Mouse (Mus musculus) heart, postnatal 36 days (tissue): ENCODE data around the gene Sept12. TPM values are rescaled to one million over a fixed set of nuclear protein-coding genes. Genes with fewer than 3 reads are reported as not detected.

Experiments
- DNase-seq, 2 experiments: peaks; one replicate each; pipeline ENCODE4 v3.0.0; 2021 to 2022
- intact Hi-C: fragments of 180-260 bp; cut with DNase I; formaldehyde crosslinking; loops from one replicate; pipeline ENCODE4 v1.15.1; 2025
- total RNA-seq, 2 experiments: library from RNA; stranded (reverse); gene quantifications; 2 replicates each; pipeline ENCODE4 v1.2.3; 2021

Sept12 gene
- total RNA-seq: not detected

DNA sequence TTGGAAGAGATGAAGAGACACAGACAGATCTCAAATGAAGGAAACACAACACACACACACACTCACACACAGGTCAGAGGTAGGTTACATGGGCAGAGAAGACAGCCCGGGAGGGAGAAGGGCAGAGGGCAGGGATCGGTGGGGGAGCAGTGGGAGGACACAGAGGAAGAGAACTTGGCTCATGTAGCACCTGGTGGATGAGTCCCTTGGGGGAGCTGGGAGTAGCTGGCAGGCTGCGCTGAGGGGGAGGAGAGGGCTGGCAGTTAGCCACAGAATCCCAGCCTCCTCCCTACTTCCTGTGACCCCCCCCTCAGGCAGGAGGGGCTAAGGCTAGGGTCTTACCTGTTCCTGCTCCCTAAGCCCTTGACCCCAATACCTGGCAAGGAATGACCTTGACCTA is at the start of gene Sept12:
Gene Sept12 (minus strand): TSS at position 300 of the 400 bp plus-strand sequence.
- intact Hi-C loops: no loop called here
- peak in 1 of 2 experiments; percentile 20 for DNase-seq

DNA sequence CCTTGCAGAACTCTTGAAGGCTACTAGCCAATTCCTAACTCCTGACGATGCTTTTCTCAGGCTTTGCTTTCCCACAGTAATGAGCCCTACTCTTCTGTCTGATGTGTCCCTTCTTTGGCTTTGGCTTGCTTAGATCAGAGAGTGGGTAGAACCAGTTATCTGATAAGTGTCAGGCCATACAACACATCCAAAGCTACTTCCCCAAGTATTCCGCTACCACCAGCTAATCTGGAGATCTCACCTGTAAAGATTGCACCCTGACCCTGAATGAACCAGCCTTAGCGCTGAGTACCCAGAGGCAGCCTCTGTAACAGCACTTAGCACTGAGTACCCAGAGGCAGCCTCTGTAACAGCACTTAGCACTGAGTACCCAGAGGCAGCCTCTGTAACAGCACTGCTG is 47.7 kb upstream of the Sept12 start:
- intact Hi-C loops: loop anchor here (5.0 kb wide), 1 partner anchor 158 kb away; the partner anchor contains the start of gene Mgrn1

DNA sequence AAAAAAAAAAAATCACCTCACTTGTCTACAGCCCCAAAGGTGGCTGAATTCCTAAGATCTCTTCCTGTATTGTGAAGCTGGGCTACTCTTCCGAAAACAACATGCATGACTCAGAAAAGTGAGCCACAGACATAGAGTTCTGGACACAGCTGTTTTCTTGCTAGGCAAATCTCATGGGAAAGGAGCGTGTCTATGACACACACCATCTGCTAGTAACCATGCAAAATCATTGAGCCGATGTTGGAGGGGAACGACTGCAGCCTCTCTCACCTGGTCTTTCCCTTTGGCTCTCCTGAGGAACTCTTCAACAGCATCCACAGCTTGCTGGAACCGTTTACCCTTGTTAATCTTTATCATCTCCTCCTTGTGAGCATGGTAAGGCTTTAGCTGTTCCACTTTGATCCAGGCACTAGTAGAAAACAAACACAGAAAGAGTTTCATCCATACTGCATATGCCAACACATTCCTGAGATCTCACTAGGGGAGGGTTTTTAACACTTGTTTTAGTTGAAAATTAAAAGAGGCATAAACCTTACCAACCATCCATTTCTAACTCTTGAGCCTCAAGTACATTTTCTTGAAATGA is 39.1 kb upstream of the Sept12 start:
- intact Hi-C loops: no loop called here
- peak; percentile 24 to 37 for DNase-seq

More for the DNA sequence above, 47.7 kb upstream of the Sept12 start:
- no peak for DNase-seq

DNA sequence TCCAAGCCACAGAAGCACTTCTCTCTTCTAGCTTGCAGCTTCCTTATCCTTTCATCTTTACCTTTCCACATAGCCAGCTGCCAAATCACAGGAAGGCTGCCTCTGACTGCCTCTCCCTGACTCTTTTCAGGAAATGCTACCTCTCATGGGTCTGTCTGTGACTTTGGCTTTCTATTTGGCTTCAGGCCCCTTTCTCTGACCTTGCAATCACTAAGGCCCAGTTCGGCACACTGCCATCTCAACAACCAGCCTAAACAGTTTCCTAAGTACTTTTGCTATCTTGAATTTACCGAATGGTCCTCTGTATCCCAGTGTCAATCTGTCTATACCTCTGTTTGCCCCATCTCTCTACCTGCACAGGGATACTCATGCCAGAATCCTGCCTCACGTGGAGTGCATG is 37.9 kb upstream of the Sept12 start:
- DNase-seq: no peak
- intact Hi-C loops: no loop called here

DNA sequence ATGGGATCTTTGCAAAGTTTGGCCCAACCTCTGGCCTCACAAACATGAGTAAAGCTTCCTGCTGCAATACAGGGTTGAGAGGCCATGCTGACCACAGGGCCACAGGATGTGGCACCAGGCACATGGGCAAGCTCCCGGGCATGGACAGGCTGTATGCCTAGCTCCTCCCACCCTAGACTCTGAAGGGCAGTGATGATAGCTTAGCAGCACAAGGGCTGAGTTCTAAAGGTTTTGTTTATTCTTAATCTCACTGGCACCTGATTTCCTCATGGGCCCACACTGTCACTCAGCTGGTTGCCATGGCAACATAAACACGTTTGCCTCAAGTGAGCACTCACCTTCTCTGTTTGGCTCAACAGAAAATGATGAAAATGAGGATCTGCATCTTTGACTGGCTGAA is 32.2 kb upstream of the Sept12 start:
- intact Hi-C loops: no loop called here
- no peak for DNase-seq

DNA sequence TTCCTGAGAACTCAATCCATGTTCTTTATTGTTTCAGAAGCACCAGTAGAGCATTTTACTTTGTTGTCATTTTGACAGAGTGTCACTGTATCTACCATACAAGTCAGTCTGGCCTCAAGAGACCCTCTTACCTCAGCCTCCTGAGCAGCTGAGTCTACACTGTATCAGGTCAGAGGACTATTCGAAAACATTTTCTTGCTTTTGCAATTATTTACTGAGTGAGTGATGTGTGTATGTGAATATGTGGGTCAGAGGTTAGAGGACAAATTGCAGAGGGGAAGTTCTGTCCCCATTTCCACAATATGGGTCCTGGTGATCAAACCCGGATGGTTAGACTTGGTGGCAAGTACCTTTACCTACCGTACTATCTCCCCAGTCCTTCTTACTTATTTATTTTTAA is 26.4 kb upstream of the Sept12 start:
- no peak for DNase-seq
- intact Hi-C loops: no loop called here

DNA sequence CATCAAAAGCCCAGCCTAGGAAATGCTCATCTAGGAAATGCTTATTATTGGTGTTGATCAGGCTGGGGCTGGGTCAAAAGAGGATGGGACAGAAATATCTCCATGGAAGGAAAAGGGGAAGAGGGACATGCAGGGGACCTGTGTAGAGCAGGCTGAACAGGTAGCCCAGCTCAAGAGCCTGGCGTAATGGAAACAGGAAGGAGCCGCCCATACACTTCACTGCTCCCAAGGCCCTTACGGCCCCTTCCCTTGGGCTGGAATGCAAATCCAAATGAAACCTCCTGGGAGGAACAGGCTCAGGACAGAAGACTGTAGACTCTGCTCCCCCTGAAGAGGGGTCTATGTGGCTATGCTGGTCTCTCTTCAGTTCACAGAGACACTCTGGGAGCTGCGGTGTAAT is 16.9 kb upstream of the Sept12 start:
- intact Hi-C loops: loop anchor here (2.0 kb wide), 2 partner anchors 32 to 50 kb away; partner anchors contain the start of gene Anks3
- no peak for DNase-seq

DNA sequence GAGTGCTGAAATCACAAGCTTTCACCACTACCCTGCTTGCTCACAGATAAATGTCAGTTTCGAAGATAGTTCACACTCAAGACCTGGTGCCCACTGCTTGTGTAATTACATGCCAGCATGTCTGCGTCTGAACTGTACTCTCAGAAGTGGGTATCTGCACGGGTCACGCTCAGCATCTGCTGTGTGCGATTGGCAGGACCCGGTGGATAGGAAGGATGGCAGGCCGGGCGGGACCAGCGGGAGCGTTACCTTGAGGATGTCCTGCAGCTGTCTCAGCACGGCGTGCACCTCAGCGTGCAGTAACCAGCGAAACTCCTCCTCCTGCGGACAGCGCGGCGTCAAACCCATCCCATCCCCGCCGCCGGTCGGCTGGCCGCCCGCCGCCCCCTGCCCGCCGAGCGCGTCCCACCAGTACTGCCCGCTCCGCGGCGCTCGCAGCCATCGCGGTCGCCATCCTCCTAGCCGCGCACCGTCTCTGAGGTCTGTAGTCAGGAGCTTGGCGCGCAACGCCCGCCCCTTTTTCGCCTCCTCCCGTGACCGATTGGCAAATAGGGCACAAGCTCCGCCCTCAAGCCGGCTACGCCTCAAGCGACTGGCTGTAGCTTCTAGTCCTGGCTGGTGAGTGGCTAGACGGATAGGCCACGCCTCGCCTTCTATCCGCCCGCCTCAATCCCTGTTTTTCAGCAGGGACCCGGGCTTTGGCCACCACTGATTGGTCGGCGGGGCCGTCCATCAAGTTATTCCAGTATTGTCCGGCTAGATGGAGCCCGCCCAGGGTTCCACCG is 15.6 kb upstream of the Sept12 start, which contains the start of gene Rogdi:
Gene Rogdi (minus strand): TSS at position 500 of the 785 bp plus-strand sequence.
- peak; percentile 94 to 96 for DNase-seq
- intact Hi-C loops: no loop called here

DNA sequence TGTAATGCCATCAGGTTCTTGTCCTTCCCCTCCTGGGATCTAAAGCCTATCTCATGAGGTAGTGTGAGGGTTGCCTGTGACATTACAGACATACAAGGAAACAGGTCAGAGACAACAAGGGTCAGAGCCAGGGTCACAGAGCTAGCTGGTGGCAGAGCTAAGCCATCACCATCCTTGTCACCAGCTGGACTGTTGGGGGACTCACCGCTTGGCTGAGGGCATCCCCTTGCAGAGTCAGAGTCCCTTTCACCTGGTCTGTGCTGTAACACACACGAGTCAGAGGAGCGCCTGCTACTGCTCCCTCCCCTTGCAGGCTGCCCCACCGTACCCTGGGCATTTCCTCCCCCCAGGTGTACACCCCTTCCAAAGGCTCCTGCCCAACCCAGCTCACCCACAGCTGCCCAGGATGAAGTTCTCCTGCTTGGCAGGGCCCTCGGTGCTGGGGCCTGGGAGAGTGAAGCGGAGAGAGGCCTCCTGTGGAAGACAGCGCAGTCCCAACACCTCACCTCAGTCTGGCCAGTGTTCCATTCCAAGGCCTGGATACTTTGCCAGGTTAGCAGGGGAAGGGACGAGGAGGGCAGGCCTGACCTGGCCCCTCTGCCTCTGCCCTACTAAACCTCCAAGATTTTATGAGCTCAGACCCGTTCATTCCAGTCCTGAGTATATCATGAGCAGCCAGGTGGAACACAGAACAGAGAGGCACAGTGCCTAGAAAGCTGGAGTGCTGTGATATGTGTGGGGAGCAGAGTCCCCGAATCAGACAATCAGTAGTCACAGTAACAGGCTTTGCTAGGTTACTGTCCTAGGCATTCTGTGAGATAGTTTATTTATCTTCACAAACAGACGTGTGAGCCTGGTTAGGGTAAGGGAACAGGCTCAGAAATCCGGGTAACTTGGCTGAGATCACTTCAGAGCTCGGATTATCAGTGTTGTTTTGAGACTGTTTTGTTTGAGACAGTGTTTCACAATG is 14.7 kb upstream of the Sept12 start:
- intact Hi-C loops: no loop called here

DNA sequence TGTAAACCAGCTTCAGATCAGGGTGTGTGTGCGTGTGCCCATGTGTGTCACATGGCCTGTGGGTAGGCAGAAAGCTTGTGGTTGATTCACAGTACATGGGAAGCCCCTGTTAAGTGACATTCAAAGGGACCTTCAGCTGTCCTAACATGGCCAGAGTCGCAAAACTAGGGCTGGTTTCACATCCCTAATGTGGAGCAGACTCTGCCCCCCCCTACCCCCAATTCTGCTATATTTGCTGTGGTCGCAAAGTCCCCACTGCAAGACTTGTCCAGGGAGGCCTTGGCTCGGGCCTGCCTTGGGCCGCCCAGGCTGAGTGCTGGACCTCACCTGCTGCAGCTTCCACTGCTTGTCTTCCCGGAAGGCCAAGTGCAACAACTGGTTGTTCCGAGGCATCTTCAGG is 13.6 kb upstream of the Sept12 start:
- intact Hi-C loops: no loop called here
- DNase-seq: no peak

More for the DNA sequence above, 14.7 kb upstream of the Sept12 start:
- no peak for DNase-seq

DNA sequence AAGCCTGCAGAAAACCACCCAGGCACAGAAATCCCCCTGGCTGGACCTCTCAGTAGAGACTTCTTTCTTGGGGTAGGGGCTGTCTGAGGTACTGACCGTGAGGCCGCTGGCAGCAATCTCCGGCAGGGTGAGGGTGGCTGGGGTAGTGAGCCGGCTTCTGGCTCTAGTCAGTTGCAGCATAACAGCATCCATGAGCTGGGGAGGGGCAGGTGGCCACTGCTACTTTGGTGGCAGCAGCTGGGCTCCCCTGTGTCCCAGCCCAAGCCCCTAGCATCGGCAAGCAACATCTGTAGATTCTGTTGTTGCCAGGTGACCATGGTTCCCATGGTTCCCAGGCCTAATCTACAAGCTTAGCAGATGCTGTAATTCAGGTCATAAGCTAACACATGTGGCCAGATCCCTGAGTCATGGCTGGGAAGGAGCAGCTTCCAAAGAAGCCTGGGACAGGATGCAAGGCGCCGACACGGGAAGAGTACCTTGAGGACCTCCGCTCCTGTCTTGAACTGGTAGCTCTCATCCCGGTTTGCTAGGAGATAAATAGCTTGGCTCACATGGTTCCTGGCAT is 12.8 kb upstream of the Sept12 start:
- intact Hi-C loops: no loop called here
- no peak for DNase-seq

DNA sequence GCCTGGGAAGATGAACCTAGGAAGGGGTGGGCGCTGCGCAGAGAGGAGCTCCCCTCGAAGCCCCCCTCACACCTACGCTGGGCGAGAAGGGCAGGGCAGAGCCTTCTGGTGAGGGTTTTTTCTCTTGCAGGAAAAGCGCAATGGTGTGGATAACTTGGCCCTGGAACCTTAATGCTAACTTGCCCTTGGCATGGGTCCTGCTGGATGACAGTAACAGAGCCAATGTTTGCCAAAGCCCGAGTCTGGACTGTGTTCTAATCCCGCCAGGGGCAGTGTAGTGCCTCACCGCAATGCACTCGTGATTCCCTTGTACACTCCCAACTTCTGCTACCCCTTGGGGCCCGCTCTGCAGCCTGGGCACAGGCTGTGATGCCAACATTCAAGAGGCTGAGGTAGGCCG is 10.4 kb upstream of the Sept12 start:
- no peak for DNase-seq
- intact Hi-C loops: no loop called here

DNA sequence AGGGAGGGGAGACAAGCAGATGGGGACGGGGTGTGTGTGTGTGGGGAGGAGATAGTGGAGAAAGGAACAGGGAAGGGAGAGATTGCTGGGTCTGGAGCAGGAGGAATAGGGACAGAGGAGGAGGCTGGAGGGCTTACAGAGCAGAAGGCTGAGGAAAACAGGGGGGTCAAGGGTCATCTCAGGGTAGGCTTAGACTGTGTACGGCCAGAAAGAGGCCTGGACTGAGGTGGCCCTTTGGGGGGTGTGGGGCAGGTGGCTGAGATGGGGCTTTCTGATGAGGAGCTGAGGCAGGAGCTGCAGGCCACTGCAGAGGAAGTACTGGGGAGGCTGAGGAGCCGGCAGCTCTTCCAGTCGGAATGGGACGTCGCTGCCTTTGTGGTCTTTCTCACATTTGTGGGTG is 9.8 kb upstream of the Sept12 start:
- no peak for DNase-seq
- intact Hi-C loops: no loop called here

DNA sequence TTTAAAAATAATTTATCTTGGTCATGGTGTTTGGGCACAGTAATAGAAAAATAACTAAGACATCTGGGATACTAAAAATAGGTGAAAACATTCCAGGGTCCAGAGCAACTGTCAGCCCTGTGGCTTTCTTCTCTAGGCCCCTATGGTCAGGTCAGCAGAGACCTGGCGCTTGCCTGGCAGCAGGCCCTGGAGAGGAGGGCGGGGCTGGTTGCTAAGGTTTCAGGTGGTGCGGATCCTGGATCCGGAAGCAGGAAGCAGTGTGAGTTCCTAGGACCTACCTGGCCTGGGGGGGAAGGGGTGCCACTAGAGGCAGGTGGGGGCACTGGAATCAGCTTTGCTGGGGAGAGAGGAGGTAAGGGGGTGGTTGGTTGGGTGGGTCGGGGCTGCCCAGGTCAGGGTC is 9.4 kb upstream of the Sept12 start, which contains the start of gene Smim22:
Gene Smim22 (plus strand): TSS at position 222 of the 400 bp plus-strand sequence.
- DNase-seq: no peak
- intact Hi-C loops: no loop called here

DNA sequence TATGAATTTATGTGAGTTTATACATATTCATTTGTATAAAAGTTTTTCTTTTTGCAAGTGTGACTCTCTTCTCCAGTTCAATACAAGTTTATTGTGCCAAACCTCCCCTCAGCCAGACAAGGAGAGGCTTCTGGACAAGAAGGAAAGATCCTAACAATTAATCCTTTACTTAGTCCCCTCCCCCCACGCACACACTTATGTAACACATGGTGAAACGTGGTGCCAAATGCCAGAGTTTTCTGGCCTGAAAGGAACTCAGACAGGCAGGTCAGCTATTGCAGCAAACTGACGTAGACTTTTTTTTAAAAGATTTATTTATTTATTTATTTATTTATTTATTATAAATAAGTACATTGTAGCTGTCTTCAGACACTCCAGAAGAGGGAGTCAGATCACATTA is 3.0 kb upstream of the Sept12 start:
- no peak for DNase-seq
- intact Hi-C loops: no loop called here

DNA sequence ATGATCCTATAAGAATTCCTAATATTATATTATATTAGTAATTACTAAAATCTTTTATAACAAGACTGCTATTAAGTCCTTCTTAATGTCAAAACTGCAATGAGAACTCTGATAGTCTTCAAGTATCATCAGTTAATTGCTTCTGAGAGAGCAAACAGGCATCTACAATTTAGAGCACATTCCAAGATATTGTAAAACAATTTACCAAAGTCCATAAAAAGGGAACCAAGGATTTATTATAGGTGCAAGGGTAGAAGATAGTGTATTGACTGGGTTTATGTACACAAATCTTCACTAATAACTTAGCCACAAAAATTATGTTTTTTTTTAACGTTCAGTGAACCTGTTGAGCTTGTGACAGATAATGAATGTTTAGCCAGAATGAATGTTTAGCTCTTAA is 1.3 kb upstream of the Sept12 start:
- intact Hi-C loops: no loop called here
- DNase-seq: no peak

DNA sequence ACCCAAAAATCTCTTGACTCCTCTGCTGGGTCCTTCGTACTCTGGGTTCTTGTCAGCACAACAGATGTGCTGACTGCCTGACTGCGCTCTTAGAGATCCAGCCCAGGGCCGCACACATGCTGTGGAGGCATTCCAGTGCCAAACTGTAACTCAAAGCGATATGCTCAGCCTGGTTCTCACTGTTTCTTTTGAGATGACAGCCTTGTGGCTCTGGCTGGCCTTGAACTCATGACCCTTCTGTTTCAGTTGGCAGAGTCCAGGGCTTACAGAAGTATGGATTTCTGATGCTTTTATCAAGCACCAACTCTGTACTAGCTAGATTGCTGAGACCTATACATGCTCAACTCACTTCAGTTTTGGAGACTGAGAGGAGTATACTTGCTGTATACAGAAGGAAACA is 4.4 kb downstream of the Sept12 start:
- DNase-seq: no peak
- intact Hi-C loops: no loop called here

DNA sequence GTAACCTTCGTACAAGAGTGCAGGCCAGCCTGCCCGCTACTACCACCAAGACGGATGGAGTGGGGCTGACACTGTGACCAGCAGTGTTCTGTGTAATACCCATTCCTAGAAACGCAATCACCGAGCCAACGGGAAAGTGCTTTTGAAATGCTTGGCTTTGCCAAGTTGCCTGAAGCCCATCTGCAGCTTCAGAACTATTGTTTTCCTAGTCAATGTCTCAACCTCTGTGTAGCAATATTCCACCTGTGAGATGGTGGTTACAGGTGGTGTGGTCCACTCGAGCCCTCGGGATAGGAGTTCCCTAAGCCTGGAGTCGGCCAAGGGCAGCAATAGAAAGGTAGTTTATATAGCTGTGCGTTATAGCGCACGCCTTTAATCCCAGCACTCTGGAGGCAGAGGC is 12.9 kb downstream of the Sept12 start:
- intact Hi-C loops: no loop called here
- no peak for DNase-seq

DNA sequence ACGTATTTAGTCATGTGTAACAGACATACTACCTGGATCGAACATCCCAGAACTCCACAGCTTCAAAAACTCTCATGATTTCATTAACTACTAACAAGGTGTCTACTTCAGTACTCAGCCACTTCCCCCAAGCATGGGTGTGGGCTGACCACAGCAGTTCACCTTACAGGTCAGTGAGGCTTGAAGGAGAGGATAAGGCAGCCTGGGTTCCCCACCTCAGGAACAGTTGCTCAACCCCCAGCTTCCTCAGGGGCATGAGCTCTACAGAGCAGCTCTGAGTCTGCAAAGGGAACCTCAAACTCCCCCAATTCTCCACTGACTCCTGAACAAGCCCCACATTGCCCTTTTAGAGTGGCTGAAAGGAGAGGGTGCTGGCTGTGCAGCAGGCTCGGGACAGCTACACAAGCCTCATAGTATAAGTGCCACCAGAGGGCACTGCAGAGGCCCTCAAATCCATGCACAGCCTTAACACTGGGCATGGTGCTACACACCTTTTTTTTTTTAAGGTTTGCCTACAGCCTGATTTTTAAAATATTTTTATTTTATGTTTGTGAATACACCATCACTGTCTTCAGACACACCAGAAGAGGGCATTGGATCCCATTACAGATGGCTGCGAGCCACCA is 17.8 kb downstream of the Sept12 start:
- DNase-seq: peak; percentile 23 to 34
- intact Hi-C loops: loop anchor here (1.0 kb wide), 1 partner anchor 165 kb away; no protein-coding TSS in a partner anchor
